In the genomic region with DNA sequence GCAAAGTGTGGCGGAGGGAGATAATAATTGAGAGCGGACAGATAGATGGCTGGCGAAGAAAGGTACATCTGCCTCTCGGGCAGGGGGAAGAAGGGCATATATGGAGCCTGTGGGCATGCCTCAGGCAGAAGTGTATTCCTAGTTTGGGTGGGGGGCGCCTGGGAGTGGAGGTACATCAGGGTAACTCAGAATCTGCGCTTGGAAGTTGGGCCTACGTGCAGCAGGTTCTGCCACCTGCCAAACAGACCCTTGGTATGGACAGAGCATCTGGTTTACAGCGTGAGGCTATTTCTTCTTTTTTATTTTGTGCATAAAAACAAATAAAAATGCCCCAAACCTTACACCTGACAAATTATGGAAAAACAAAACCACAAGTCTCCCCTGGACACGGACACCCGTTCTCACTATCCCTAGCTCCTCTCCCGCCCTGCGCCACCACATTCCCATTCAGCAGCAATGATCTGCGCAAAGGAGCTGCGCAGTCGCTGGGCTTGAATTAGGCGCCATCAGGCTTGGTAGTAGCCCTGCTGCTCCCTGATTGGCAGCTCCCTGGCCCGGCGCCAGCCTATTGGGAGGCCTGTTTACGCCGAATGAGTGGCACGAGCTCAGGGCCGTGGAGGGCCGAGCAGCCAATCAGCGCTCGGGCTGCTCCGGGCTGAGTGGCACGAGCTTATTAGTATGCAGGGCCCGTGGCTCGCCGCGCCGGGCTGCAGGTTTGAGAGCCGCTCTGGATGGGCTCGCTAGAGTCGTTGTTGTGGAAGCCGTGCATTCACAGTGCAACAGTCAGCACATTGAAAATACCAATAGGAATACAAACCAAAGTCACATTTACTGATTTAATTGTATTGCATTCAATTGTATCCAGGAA, we compare ENCODE assay signal across 8 mouse cellular contexts. TPM values are rescaled to one million over a fixed set of nuclear protein-coding genes. Genes with fewer than 3 reads are reported as not detected.
DNase-seq lines count a peak whose midpoint lies in the region; ATAC-seq and TF ChIP-seq lines count a peak whose summit lies in the region.

Gene Bahcc1, plus strand, starts transcription at position 718 of the 868 bp plus-strand sequence.

- no peak for TF ChIP-seq CTCF in liver, embryonic 14.5 days (IDR thresholded peaks at IDR 0.05; ENCODE audit: low read depth)
- TF ChIP-seq CTCF in stomach, postnatal 0 days (IDR thresholded peaks at IDR 0.05; ENCODE audit: low read depth) = no peak

- H3K36me3 ChIP-seq in forebrain, embryonic 10.5 days (replicated peaks) = peaks cover 12% of the 10 kb centered on the region
- H3K36me3 ChIP-seq in heart, embryonic 15.5 days = no peaks in the 10 kb centered on the region
- H3K36me3 ChIP-seq in liver, embryonic 14.5 days (replicated peaks; ENCODE audit: control insufficient read depth, insufficient read depth, low read depth) = no peaks in the 10 kb centered on the region
- no peaks in the 10 kb centered on the region for H3K36me3 ChIP-seq in neural tube, embryonic 11.5 days (ENCODE audit: control insufficient read depth, insufficient read depth, low read length)
- H3K36me3 ChIP-seq in stomach, postnatal 0 days (ENCODE audit: control insufficient read depth, insufficient read depth, low read length) = no peaks in the 10 kb centered on the region

- peaks cover 66% of the 10 kb centered on the region for H3K4me1 ChIP-seq in forebrain, embryonic 10.5 days
- peaks cover 33% of the 10 kb centered on the region for H3K4me1 ChIP-seq in heart, embryonic 15.5 days (replicated peaks)
- H3K4me1 ChIP-seq in liver, embryonic 14.5 days (replicated peaks; ENCODE audit: control insufficient read depth in 2 of 2, insufficient read depth in 2 of 2, low read length in 1 of 2) = peaks cover 9 to 26% of the 10 kb centered on the region in 2 experiments
- peaks cover 32% of the 10 kb centered on the region for H3K4me1 ChIP-seq in neural tube, embryonic 11.5 days (ENCODE audit: control insufficient read depth, insufficient read depth, low read length)
- peaks cover 22% of the 10 kb centered on the region for H3K4me1 ChIP-seq in stomach, postnatal 0 days (replicated peaks; ENCODE audit: control insufficient read depth, insufficient read depth)

- DNase-seq in c-Kit-positive CD71-negative TER-119-negative erythroid progenitor cells, embryonic 14.5 days (ENCODE audit: low read depth) = peak; percentile 99
- peak; percentile 100 for DNase-seq in forebrain, embryonic 10.5 days (ENCODE audit: extremely low spot score, low spot score)
- peak; percentile 100 for DNase-seq in kidney, postnatal 25 days
- DNase-seq in liver, embryonic 14.5 days (ENCODE audit: low read depth in 3 of 3, low spot score in 3 of 3) = peak; percentile 94 to 96 (median 94)
- peak; percentile 100 for DNase-seq in neural tube, embryonic 11.5 days (ENCODE audit: low spot score)
- DNase-seq in stomach, postnatal 0 days (ENCODE audit: low spot score) = peak; percentile 100

- 3% methylated on average over 36 of the region's 36 CpGs for WGBS in forebrain, embryonic 10.5 days
- 2% methylated on average over 36 of the region's 36 CpGs for WGBS in heart, embryonic 15.5 days
- 2% methylated on average over 36 of the region's 36 CpGs for WGBS in liver, embryonic 14.5 days (ENCODE audit: insufficient replicate concordance)
- WGBS in neural tube, embryonic 11.5 days = 2% methylated on average over 36 of the region's 36 CpGs
- WGBS in stomach, postnatal 0 days = 2% methylated on average over 36 of the region's 36 CpGs

- peak within 1 kb of the TSS; percentile 85 for H3K4me2 ChIP-seq in heart, embryonic 15.5 days
- H3K4me2 ChIP-seq in liver, embryonic 14.5 days (ENCODE audit: low read depth) = peak within 1 kb of the TSS; percentile 71
- H3K4me2 ChIP-seq in neural tube, embryonic 11.5 days (ENCODE audit: low read depth) = peak within 1 kb of the TSS; percentile 99
- peak within 1 kb of the TSS; percentile 100 for H3K4me2 ChIP-seq in stomach, postnatal 0 days (replicated peaks; ENCODE audit: low read depth)

- H3K9ac ChIP-seq in heart, embryonic 15.5 days = peak within 1 kb of the TSS; percentile 87
- H3K9ac ChIP-seq in liver, embryonic 14.5 days (replicated peaks) = peak within 1 kb of the TSS; percentile 67
- H3K9ac ChIP-seq in neural tube, embryonic 11.5 days (ENCODE audit: low read length) = peak within 1 kb of the TSS; percentile 100
- peak within 1 kb of the TSS; percentile 90 for H3K9ac ChIP-seq in stomach, postnatal 0 days (ENCODE audit: low read length)

- peaks cover 13% of the 10 kb centered on the region; the same call in 1 of the 2 replicates for H3K27me3 ChIP-seq in forebrain, embryonic 10.5 days (ENCODE audit: poor library complexity, severe bottlenecking)
- no peaks in the 10 kb centered on the region for H3K27me3 ChIP-seq in heart, embryonic 15.5 days
- peaks cover 74% of the 10 kb centered on the region for H3K27me3 ChIP-seq in liver, embryonic 14.5 days (ENCODE audit: control insufficient read depth, insufficient read depth, low read length)
- H3K27me3 ChIP-seq in neural tube, embryonic 11.5 days (ENCODE audit: control insufficient read depth, insufficient read depth, low read length) = no peaks in the 10 kb centered on the region
- H3K27me3 ChIP-seq in stomach, postnatal 0 days (ENCODE audit: control insufficient read depth, insufficient read depth, low read length) = no peaks in the 10 kb centered on the region

- peak within 1 kb of the TSS; percentile 96 for H3K4me3 ChIP-seq in forebrain, embryonic 10.5 days
- H3K4me3 ChIP-seq in heart, embryonic 15.5 days = peak within 1 kb of the TSS; percentile 70
- H3K4me3 ChIP-seq in liver, embryonic 14.5 days (ENCODE audit: insufficient read depth in 1 of 2, low read depth in 2 of 2, low read length in 2 of 2) = peak within 1 kb of the TSS; percentile 58 to 63
- peak within 1 kb of the TSS; percentile 97 for H3K4me3 ChIP-seq in neural tube, embryonic 11.5 days (ENCODE audit: low read depth, low read length)
- H3K4me3 ChIP-seq in stomach, postnatal 0 days (ENCODE audit: low read depth, low read length) = peak within 1 kb of the TSS; percentile 97

- peak; percentile 89 for ATAC-seq in CD4-positive, CD25-positive, alpha-beta regulatory T cell, adult 4 months
- ATAC-seq in heart, embryonic 15.5 days (replicated peaks; ENCODE audit: insufficient number of reproducible peaks, insufficient read depth, low FRiP score, low read depth) = peak; percentile 87
- peak; percentile 92 for ATAC-seq in liver, embryonic 14.5 days (ENCODE audit: insufficient read depth)
- peak; percentile 89 for ATAC-seq in neural tube, embryonic 11.5 days (ENCODE audit: insufficient read depth, low FRiP score, low TSS enrichment)
- peak; percentile 93 for ATAC-seq in stomach, postnatal 0 days (ENCODE audit: low FRiP score, low TSS enrichment)

- H3K27ac ChIP-seq in forebrain, embryonic 10.5 days = peak within 1 kb of the TSS; percentile 100
- peak within 1 kb of the TSS; percentile 88 for H3K27ac ChIP-seq in heart, embryonic 15.5 days
- peak within 1 kb of the TSS; percentile 8; the same call in 1 of the 2 replicates for H3K27ac ChIP-seq in liver, embryonic 14.5 days
- peak within 1 kb of the TSS; percentile 98 for H3K27ac ChIP-seq in neural tube, embryonic 11.5 days (ENCODE audit: low read depth, low read length)
- H3K27ac ChIP-seq in stomach, postnatal 0 days (replicated peaks) = peak within 1 kb of the TSS; percentile 92

- TF ChIP-seq EP300 in liver, embryonic 14.5 days (IDR thresholded peaks at IDR 0.05; ENCODE audit: low read depth) = no peak
- TF ChIP-seq EP300 in stomach, postnatal 0 days (optimal IDR thresholded peaks at IDR 0.05) = no peak

- no peaks in the 10 kb centered on the region for H3K9me3 ChIP-seq in forebrain, embryonic 10.5 days
- no peaks in the 10 kb centered on the region for H3K9me3 ChIP-seq in heart, embryonic 15.5 days (replicated peaks)
- no peaks in the 10 kb centered on the region for H3K9me3 ChIP-seq in liver, embryonic 14.5 days (ENCODE audit: control insufficient read depth, low read length)
- no peaks in the 10 kb centered on the region for H3K9me3 ChIP-seq in neural tube, embryonic 11.5 days (ENCODE audit: control insufficient read depth, low read length)
- H3K9me3 ChIP-seq in stomach, postnatal 0 days (ENCODE audit: control insufficient read depth, low read length) = no peaks in the 10 kb centered on the region

RNA-seq across cellular contexts. Expression of gene Bahcc1, which starts in this region (rescaled TPM):
- polyA plus RNA-seq in CD4-positive, CD25-positive, alpha-beta regulatory T cell, adult 4 months (2017; shearing (Covaris generic)) = not detected
- 13.7 and 16.1 TPM in 2 replicates for polyA plus RNA-seq in forebrain, embryonic 10.5 days (2016; fragmentation: Nextera tagmentation; extraction: Ambion mirVana)
- 4.2 and 5.7 TPM in 2 replicates for polyA plus RNA-seq in heart, embryonic 15.5 days (2015; fragmentation: Nextera tagmentation; extraction: Ambion mirVana)
- polyA plus RNA-seq in liver, embryonic 14.5 days (2012; rRNA removed) = 1.5 and 1.6 TPM in 2 replicates
- polyA plus RNA-seq in liver, embryonic 14.5 days (2014; fragmentation: Nextera tagmentation; extraction: Ambion mirVana) = 0.75 and 1.2 TPM in 2 replicates
- 19.7 and 22.7 TPM in 2 replicates for polyA plus RNA-seq in neural tube, embryonic 11.5 days (2014; fragmentation: Nextera tagmentation; extraction: Ambion mirVana)
- polyA plus RNA-seq in stomach, postnatal 0 days (2015; fragmentation: Nextera tagmentation; extraction: Ambion mirVana) = 2.7 and 2.9 TPM in 2 replicates

Comparison
In these comparisons a context has a peak if more than half of its experiments do, and no peak if none do; other contexts are left out.
1. Peak in every context shown above with its lines: DNase-seq, ATAC-seq, H3K4me3 ChIP-seq and H3K27ac ChIP-seq.
2. Peak in ATAC-seq in CD4-positive, CD25-positive, alpha-beta regulatory T cell, adult 4 months; RNA of the gene not detected or under 1 TPM.
3. H3K27ac ChIP-seq: peak in every context shown above with its lines; median percentile 100 in forebrain, embryonic 10.5 days; 98 in neural tube, embryonic 11.5 days; 92 in stomach, postnatal 0 days; 88 in heart, embryonic 15.5 days; 8 in liver, embryonic 14.5 days.